Mouse (Mus musculus): ENCODE data around the gene Rbfox2. TPM values are rescaled to one million over a fixed set of nuclear protein-coding genes. Genes with fewer than 3 reads are reported as not detected.

Gene Rbfox2
- total and polyA plus RNA-seq, 3 experiments = 0.89 TPM; not detected in 2

- no peak overlapping the region for H3K4me2 ChIP-seq (ENCODE audit: insufficient read depth, low read depth, poor library complexity, severe bottlenecking)
- H3K27me3 ChIP-seq (replicated peaks) = peaks cover 85% of the 10 kb centered on the region
- no peak overlapping the region for H3K9ac ChIP-seq (ENCODE audit: insufficient read depth, low read depth)
- DNase-seq (ENCODE audit: extremely low read depth) = no peak
- H3K4me3 ChIP-seq (replicated peaks in 1 of 3; ENCODE audit: low read depth in 2 of 3, low read length in 2 of 3, poor library complexity in 1 of 3) = no peak overlapping the region
- no peak overlapping the region for H3K27ac ChIP-seq (ENCODE audit: insufficient read depth, low read depth)
- H3K4me1 ChIP-seq (ENCODE audit: control insufficient read depth in 1 of 2, insufficient read depth in 2 of 2) = no peaks in the 10 kb centered on the region
- H3K36me3 ChIP-seq (replicated peaks in 1 of 2; ENCODE audit: control insufficient read depth in 1 of 2, insufficient read depth in 1 of 2, low read length in 1 of 2) = no peaks in the 10 kb centered on the region
- H3K79me2 ChIP-seq (replicated peaks; ENCODE audit: control insufficient read depth, extremely low read depth, insufficient read depth, poor library complexity, severe bottlenecking) = no peaks in the 10 kb centered on the region
- dilution Hi-C loops (cut with MboI; ENCODE audit: extremely low pct_ligation_motif_present, extremely low pct_unique_long_range_greater_than_20kb, low sequenced_read_pairs) = no loop called here
- in situ Hi-C loops (cut with MboI; ENCODE audit: low pct_ligation_motif_present, low pct_unique_long_range_greater_than_20kb, low sequenced_read_pairs) = no loop called here
- TF ChIP-seq HCFC1 (IDR thresholded peaks at IDR 0.05; ENCODE audit: low read depth, low read length) (no peak), IRF4 (IDR thresholded peaks at IDR 0.05; ENCODE audit: low read depth, low read length) (no peak), EP300 (IDR thresholded peaks at IDR 0.05; ENCODE audit: low read length) (no peak), NELFE (IDR thresholded peaks at IDR 0.05; ENCODE audit: low read depth, low read length) (no peak), MYC (IDR thresholded peaks at IDR 0.05; ENCODE audit: low read depth, low read length) (no peak), USF2 (conservative IDR thresholded peaks at IDR 0.05; ENCODE audit: low read depth, low read length) (no peak), MAZ (IDR thresholded peaks at IDR 0.05; ENCODE audit: low read depth, low read length) (no peak), ETS1 (conservative IDR thresholded peaks at IDR 0.05; ENCODE audit: low read depth, low read length) (no peak), NRF1 (IDR thresholded peaks at IDR 0.05; ENCODE audit: low read depth, low read length) (no peak), SIN3A (IDR thresholded peaks at IDR 0.05; ENCODE audit: low read length) (no peak), PAX5 (IDR thresholded peaks at IDR 0.05; ENCODE audit: low read length) (no peak), MEF2A (IDR thresholded peaks at IDR 0.05; ENCODE audit: borderline replicate concordance, low read depth, low read length) (no peak), TCF12 (IDR thresholded peaks at IDR 0.05; ENCODE audit: low read depth, low read length) (no peak), GABPA (IDR thresholded peaks at IDR 0.05; ENCODE audit: insufficient replicate concordance, low read depth, low read length) (no peak), ZMIZ1 (IDR thresholded peaks at IDR 0.05; ENCODE audit: low read depth, low read length) (no peak), KAT2A (IDR thresholded peaks at IDR 0.05; ENCODE audit: insufficient replicate concordance, low read length) (no peak)
- no peaks in the 10 kb centered on the region for H3K9me3 ChIP-seq (replicated peaks; ENCODE audit: low read length)
Measured at GRCm38 (mm10) chr15:77278825-77279224, 28.0 kb downstream of the Rbfox2 start.

DNA sequence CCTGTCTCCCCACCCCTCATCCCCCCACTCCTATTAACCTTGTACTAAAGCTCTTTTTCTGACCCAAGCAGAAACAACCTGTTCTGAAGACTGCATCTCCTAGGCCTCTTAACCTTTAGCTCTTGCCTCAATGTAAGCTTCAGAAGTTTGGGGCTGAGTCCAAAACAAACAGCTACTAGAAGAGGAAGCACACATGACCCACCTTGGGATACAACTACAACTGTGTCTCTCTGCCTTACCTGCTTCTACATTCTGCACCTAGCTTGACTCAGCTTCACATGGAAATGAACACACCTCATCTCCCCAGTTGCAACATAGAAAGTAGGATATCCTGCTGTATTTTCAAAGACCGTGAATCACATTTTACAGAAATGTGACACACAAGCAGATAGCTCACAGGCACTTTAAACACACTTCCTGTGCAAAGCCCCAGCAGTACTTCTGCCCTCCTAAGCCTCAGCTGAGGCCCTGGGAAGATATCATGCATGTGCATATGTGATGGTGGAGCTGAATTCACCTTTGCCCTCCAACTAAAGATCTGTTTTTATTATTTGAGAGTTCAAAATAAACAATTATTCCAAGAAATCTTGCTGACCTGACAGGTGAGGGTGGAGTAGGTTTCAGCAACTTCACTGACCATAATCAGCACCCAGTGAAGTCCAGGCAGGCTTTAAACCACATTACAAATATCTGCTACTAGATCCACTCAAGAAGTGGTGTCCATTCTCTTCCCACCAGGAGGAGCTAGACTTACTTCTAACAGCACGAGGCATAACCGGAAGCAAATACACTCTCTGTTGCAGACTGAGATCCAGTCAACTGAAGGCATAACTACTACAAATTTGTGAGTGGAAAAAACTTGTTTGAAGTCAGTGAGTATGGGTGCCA is 29.7 kb downstream of the Rbfox2 start:
- dilution Hi-C loops (cut with MboI; ENCODE audit: extremely low pct_ligation_motif_present, extremely low pct_unique_long_range_greater_than_20kb, low sequenced_read_pairs) (no loop called here), in situ Hi-C loops (cut with MboI; ENCODE audit: low pct_ligation_motif_present, low pct_unique_long_range_greater_than_20kb, low sequenced_read_pairs) (no loop called here)
- no peak overlapping the region for H3K9ac ChIP-seq (ENCODE audit: insufficient read depth, low read depth)
- no peaks in the 10 kb centered on the region for H3K4me1 ChIP-seq (ENCODE audit: control insufficient read depth in 1 of 2, insufficient read depth in 2 of 2)
- peaks cover 79% of the 10 kb centered on the region for H3K27me3 ChIP-seq (replicated peaks)
- H3K9me3 ChIP-seq (replicated peaks; ENCODE audit: low read length) = no peaks in the 10 kb centered on the region
- no peaks in the 10 kb centered on the region for H3K36me3 ChIP-seq (replicated peaks in 1 of 2; ENCODE audit: control insufficient read depth in 1 of 2, insufficient read depth in 1 of 2, low read length in 1 of 2)
- no peak overlapping the region for H3K27ac ChIP-seq (ENCODE audit: insufficient read depth, low read depth)
- peak; percentile 8 for DNase-seq (ENCODE audit: extremely low read depth)
- H3K4me2 ChIP-seq (ENCODE audit: insufficient read depth, low read depth, poor library complexity, severe bottlenecking) = no peak overlapping the region
- H3K79me2 ChIP-seq (replicated peaks; ENCODE audit: control insufficient read depth, extremely low read depth, insufficient read depth, poor library complexity, severe bottlenecking) = no peaks in the 10 kb centered on the region
- no peak overlapping the region for H3K4me3 ChIP-seq (replicated peaks in 1 of 3; ENCODE audit: low read depth in 2 of 3, low read length in 2 of 3, poor library complexity in 1 of 3)
- peak; percentile 33; the same call in 1 of the 2 replicates for TF ChIP-seq MAX (IDR thresholded peaks at IDR 0.05; ENCODE audit: low read length)
- TF ChIP-seq KAT2A (IDR thresholded peaks at IDR 0.05; ENCODE audit: insufficient replicate concordance, low read length) = no peak
- TF ChIP-seq ZC3H11A (IDR thresholded peaks at IDR 0.05; ENCODE audit: low read depth, low read length) = no peak
- no peak for TF ChIP-seq POLR2A (IDR thresholded peaks at IDR 0.05; ENCODE audit: low read depth, low read length)
- TF ChIP-seq RAD21 (IDR thresholded peaks at IDR 0.05; ENCODE audit: low read depth, low read length) = peak; percentile 30
- no peak for TF ChIP-seq E2F4 (IDR thresholded peaks at IDR 0.05; ENCODE audit: insufficient replicate concordance, low read depth, low read length)
- 0 out of 2 replicates have a peak, but pooled peaks have one; percentile 14 for TF ChIP-seq BHLHE40 (IDR thresholded peaks at IDR 0.05; ENCODE audit: low read depth, low read length)
- no peak for TF ChIP-seq TBP (conservative IDR thresholded peaks at IDR 0.05; ENCODE audit: low read depth, low read length)
- TF ChIP-seq MAFK (IDR thresholded peaks at IDR 0.05; ENCODE audit: insufficient replicate concordance, low read length) = no peak
- no peak for TF ChIP-seq IRF4 (IDR thresholded peaks at IDR 0.05; ENCODE audit: low read depth, low read length)
- TF ChIP-seq MEF2A (IDR thresholded peaks at IDR 0.05; ENCODE audit: borderline replicate concordance, low read depth, low read length) = no peak
- no peak for TF ChIP-seq JUND (conservative IDR thresholded peaks at IDR 0.05; ENCODE audit: low read depth, low read length)
- no peak for TF ChIP-seq USF2 (conservative IDR thresholded peaks at IDR 0.05; ENCODE audit: low read depth, low read length)
- TF ChIP-seq MYC (IDR thresholded peaks at IDR 0.05; ENCODE audit: low read depth, low read length) = peak; percentile 91
- TF ChIP-seq NRF1 (IDR thresholded peaks at IDR 0.05; ENCODE audit: low read depth, low read length) = no peak
- TF ChIP-seq CHD2 (IDR thresholded peaks at IDR 0.05; ENCODE audit: low read length) = no peak
- TF ChIP-seq ZMIZ1 (IDR thresholded peaks at IDR 0.05; ENCODE audit: low read depth, low read length) = no peak
- no peak for TF ChIP-seq GABPA (IDR thresholded peaks at IDR 0.05; ENCODE audit: insufficient replicate concordance, low read depth, low read length)
- TF ChIP-seq SMC3 (IDR thresholded peaks at IDR 0.05; ENCODE audit: low read depth, low read length) = peak; percentile 66
- no peak for TF ChIP-seq CHD1 (IDR thresholded peaks at IDR 0.05; ENCODE audit: low read depth, low read length)
- TF ChIP-seq ZNF384 (IDR thresholded peaks at IDR 0.05; ENCODE audit: low read depth, low read length) = no peak
- no peak for TF ChIP-seq USF1 (IDR thresholded peaks at IDR 0.05; ENCODE audit: low read depth, low read length)
